Mouse (Mus musculus): Measurements from ENCODE around the gene Parvb. TPM values are rescaled to one million over a fixed set of nuclear protein-coding genes. Genes with fewer than 3 reads are reported as not detected.
A peak's percentile ranks its signal among the peaks of the same experiment; 100 is the strongest.

Parvb gene
- total and polyA plus RNA-seq, 2 experiments from 2014 or later, result 4.3 to 9.6 TPM

DNA sequence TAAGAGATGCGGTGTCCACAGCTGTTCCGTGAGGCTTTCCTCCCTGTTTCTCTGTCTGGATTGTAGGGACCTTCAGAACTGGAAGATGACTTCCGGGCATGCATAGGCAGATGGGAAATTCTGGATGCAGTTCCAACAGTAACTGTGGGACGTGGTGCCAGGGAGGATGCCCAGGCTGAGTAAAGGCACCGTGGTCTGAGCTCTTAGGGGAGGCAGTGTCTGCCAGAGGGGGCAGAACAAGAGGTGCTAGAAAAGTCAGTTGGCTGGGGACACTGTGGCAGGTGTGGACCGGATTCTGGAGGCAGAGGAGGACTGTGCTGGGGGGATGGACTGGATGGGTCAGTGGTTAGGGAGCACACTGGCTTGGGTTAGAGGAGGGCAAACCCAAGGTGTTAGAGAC, 30.8 kb downstream of the Parvb start:
- 91% methylated on average over 6 of the region's 6 CpGs for WGBS
- H3K27ac ChIP-seq (ENCODE audit: low read depth, low read length), result no peak overlapping the region
- H3K4me1 ChIP-seq (ENCODE audit: insufficient read depth, low read length), result peaks cover 7% of the 10 kb centered on the region; the same call in 1 of the 2 replicates
- no peaks in the 10 kb centered on the region for H3K27me3 ChIP-seq (ENCODE audit: insufficient read depth, low read length)
- H3K4me3 ChIP-seq (ENCODE audit: low read depth, low read length), result no peak overlapping the region
- ATAC-seq (ENCODE audit: low FRiP score) (no peak), DNase-seq (ENCODE audit: low spot score) (no peak)
- no peak overlapping the region for H3K4me2 ChIP-seq (ENCODE audit: low read depth, low read length, poor library complexity, severe bottlenecking)
- no peaks in the 10 kb centered on the region for H3K36me3 ChIP-seq (ENCODE audit: insufficient read depth, low read length)
- no peak for TF ChIP-seq CTCF (IDR thresholded peaks at IDR 0.05)
- H3K9me3 ChIP-seq (ENCODE audit: low read length), result no peaks in the 10 kb centered on the region
- H3K9ac ChIP-seq (replicated peaks; ENCODE audit: low read length, poor library complexity, severe bottlenecking), result no peak overlapping the region

DNA sequence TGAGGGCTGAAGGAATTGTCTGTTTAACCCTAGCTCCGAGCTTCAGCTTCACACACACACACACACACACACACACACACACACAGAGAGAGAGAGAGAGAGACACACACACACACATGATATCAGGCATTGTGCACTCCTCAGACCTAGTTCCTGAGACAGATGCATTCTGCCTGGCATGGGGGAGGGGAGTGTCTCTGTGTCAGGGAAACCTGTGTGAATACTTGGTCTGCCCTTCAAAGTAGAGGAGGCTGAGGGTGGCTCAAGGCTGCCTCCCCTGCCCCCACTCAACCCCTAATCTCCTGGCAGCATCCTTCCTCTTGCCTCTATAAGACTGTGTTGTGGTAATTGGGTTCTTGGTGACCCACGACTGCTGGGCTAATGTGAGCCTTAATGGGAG, 31.7 kb downstream of the Parvb start:
- Histone ChIP-seq H3K27ac (ENCODE audit: low read depth, low read length) (no peak overlapping the region), H3K27me3 (ENCODE audit: insufficient read depth, low read length) (no peaks in the 10 kb centered on the region), H3K4me1 (ENCODE audit: insufficient read depth, low read length) (peaks cover 7% of the 10 kb centered on the region; the same call in 1 of the 2 replicates), H3K9ac (replicated peaks; ENCODE audit: low read length, poor library complexity, severe bottlenecking) (no peak overlapping the region), H3K4me2 (ENCODE audit: low read depth, low read length, poor library complexity, severe bottlenecking) (no peak overlapping the region), H3K4me3 (ENCODE audit: low read depth, low read length) (no peak overlapping the region), H3K9me3 (ENCODE audit: low read length) (no peaks in the 10 kb centered on the region), H3K36me3 (ENCODE audit: insufficient read depth, low read length) (no peaks in the 10 kb centered on the region)
- 50% methylated on average over 2 of the region's 2 CpGs for WGBS
- ATAC-seq (ENCODE audit: low FRiP score) (no peak), DNase-seq (ENCODE audit: low spot score) (no peak)
- TF ChIP-seq CTCF (IDR thresholded peaks at IDR 0.05), result no peak

DNA sequence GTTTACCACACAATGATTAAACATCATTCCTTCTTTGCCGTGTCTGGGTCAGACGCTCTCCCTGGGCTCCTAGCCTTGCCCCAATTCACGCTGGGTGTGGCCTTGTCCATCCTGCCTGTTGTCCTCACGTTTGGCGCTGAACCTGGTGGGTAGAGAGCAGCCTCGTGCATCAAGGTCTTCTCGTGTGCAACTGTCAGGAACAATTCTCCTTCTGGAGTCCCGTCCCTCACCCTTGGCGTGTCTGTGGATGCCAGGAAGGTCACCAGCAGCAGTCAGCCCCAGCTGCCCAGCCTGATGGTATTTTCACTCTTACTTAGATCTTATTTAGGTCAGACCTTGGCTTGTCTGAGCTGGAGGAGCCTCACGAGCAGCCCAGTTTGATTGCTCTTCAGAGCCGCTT, 33.3 kb downstream of the Parvb start:
- peak overlapping the region; percentile 28; the same call in 1 of the 2 replicates for H3K27ac ChIP-seq (ENCODE audit: low read depth, low read length)
- TF ChIP-seq CTCF (IDR thresholded peaks at IDR 0.05), result no peak

DNA sequence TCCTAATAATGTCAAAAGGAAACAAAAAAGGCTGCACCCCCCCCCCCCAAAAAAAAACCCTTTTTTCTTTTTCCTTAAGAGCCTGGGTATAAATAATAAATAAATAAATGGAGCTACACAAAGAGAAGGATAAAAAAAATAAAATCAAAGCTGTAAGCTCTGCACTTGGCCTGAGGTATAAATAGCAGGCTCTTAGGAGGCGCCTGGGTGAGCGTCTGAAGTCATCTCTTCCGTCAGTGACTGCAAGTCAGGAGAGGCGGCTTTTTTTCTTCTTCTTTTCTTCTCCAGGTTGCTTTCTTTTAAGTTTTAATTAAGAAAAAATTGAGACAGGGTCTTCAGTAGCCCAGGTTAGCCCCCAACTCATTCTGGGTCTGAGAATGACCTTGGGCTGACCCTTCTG, 34.4 kb downstream of the Parvb start:
- no peak for DNase-seq (ENCODE audit: low spot score)
- 49% methylated on average over 4 of the region's 4 CpGs for WGBS
- no peak overlapping the region for H3K27ac ChIP-seq (ENCODE audit: low read depth, low read length)

More for the DNA sequence above, 33.3 kb downstream of the Parvb start:
- no peak for DNase-seq (ENCODE audit: low spot score)
- no peak overlapping the region for H3K9ac ChIP-seq (replicated peaks; ENCODE audit: low read length, poor library complexity, severe bottlenecking)
- H3K36me3 ChIP-seq (ENCODE audit: insufficient read depth, low read length), result no peaks in the 10 kb centered on the region
- no peaks in the 10 kb centered on the region for H3K27me3 ChIP-seq (ENCODE audit: insufficient read depth, low read length)
- no peak overlapping the region for H3K4me3 ChIP-seq (ENCODE audit: low read depth, low read length)
- no peak overlapping the region for H3K4me2 ChIP-seq (ENCODE audit: low read depth, low read length, poor library complexity, severe bottlenecking)
- no peak for ATAC-seq (ENCODE audit: low FRiP score)
- WGBS, result 75% methylated on average over 11 of the region's 11 CpGs
- peaks cover 7% of the 10 kb centered on the region; the same call in 1 of the 2 replicates for H3K4me1 ChIP-seq (ENCODE audit: insufficient read depth, low read length)
- no peaks in the 10 kb centered on the region for H3K9me3 ChIP-seq (ENCODE audit: low read length)

DNA sequence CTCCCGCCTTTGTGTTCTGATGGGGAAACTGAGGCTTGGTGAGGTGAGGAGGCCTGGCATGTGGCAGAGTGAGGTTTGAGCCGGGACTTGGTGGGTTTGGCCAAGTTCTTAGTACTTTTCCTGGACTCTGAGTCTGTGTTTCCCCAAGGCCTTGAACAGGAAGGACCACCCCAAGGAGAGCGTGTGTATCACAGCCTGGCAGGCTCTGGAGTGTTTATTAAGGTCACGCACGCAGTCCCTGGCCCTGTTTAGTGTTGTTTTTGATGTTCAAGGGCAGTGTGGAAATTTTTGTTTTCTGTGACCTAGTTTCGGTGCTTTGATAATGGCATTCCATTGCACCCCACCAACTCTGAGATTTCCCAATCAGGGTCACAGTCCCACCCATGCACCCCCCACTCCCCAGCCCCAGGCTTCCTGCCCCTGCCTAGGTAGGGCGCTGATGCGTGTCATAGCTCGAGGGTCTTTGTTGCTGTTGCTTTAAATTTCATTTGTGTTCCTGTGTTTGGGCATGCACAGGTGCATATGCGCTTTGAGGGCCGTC, 35.9 kb downstream of the Parvb start:
- ATAC-seq (ENCODE audit: low FRiP score), result no peak
- Histone ChIP-seq H3K36me3 (ENCODE audit: insufficient read depth, low read length) (no peaks in the 10 kb centered on the region), H3K9me3 (ENCODE audit: low read length) (no peaks in the 10 kb centered on the region), H3K27ac (ENCODE audit: low read depth, low read length) (no peak overlapping the region), H3K4me2 (ENCODE audit: low read depth, low read length, poor library complexity, severe bottlenecking) (no peak overlapping the region), H3K9ac (replicated peaks; ENCODE audit: low read length, poor library complexity, severe bottlenecking) (no peak overlapping the region), H3K27me3 (ENCODE audit: insufficient read depth, low read length) (no peaks in the 10 kb centered on the region), H3K4me1 (ENCODE audit: insufficient read depth, low read length) (peaks cover 3% of the 10 kb centered on the region; the same call in 1 of the 2 replicates), H3K4me3 (ENCODE audit: low read depth, low read length) (no peak overlapping the region)
- 92% methylated on average over 11 of the region's 11 CpGs for WGBS
- DNase-seq (ENCODE audit: low spot score), result no peak
- no peak for TF ChIP-seq CTCF (IDR thresholded peaks at IDR 0.05)

More for the DNA sequence above, 34.4 kb downstream of the Parvb start:
- H3K9me3 ChIP-seq (ENCODE audit: low read length), result no peaks in the 10 kb centered on the region
- no peak for ATAC-seq (ENCODE audit: low FRiP score)
- H3K9ac ChIP-seq (replicated peaks; ENCODE audit: low read length, poor library complexity, severe bottlenecking), result no peak overlapping the region
- no peak for TF ChIP-seq CTCF (IDR thresholded peaks at IDR 0.05)
- H3K4me3 ChIP-seq (ENCODE audit: low read depth, low read length), result no peak overlapping the region
- no peak overlapping the region for H3K4me2 ChIP-seq (ENCODE audit: low read depth, low read length, poor library complexity, severe bottlenecking)
- H3K27me3 ChIP-seq (ENCODE audit: insufficient read depth, low read length), result no peaks in the 10 kb centered on the region
- no peaks in the 10 kb centered on the region for H3K36me3 ChIP-seq (ENCODE audit: insufficient read depth, low read length)
- peaks cover 3% of the 10 kb centered on the region; the same call in 1 of the 2 replicates for H3K4me1 ChIP-seq (ENCODE audit: insufficient read depth, low read length)

DNA sequence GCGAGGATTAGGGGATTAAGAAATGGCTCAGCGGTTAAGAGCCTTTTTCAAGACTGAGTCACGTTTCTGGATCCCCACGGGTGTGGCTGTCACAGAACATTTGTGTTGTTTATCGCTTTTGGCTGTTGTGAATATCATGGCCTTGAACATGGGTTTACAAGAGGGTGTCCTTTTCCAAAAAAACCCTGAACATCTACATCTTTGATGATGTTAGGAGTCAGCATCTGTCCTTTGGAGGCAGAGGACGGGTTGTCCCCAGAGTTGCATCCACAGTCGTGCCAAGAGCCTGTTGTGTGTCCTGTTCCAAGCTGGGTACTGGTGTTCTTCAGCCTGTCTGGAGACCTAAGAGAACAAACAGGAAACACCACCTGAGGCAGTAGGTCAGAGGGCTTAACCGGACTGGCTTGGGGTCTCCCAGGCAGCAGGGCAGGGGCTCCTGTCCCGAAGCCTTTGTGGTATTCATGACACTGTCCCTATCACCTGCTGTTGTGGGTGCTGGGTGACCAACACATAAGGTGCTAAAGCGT, 37.3 kb downstream of the Parvb start:
- peaks cover 3% of the 10 kb centered on the region; the same call in 1 of the 2 replicates for H3K4me1 ChIP-seq (ENCODE audit: insufficient read depth, low read length)
- ATAC-seq (ENCODE audit: low FRiP score), result no peak
- no peak for DNase-seq (ENCODE audit: low spot score)
- no peaks in the 10 kb centered on the region for H3K36me3 ChIP-seq (ENCODE audit: insufficient read depth, low read length)
- H3K9me3 ChIP-seq (ENCODE audit: low read length), result no peaks in the 10 kb centered on the region
- TF ChIP-seq CTCF (IDR thresholded peaks at IDR 0.05), result no peak
- H3K27me3 ChIP-seq (ENCODE audit: insufficient read depth, low read length), result no peaks in the 10 kb centered on the region
- whole genome bisulfite sequencing, result 63% methylated on average over 10 of the region's 10 CpGs
- H3K27ac ChIP-seq (ENCODE audit: low read depth, low read length), result no peak overlapping the region
- H3K9ac ChIP-seq (replicated peaks; ENCODE audit: low read length, poor library complexity, severe bottlenecking), result no peak overlapping the region
- no peak overlapping the region for H3K4me2 ChIP-seq (ENCODE audit: low read depth, low read length, poor library complexity, severe bottlenecking)
- no peak overlapping the region for H3K4me3 ChIP-seq (ENCODE audit: low read depth, low read length)
